Mouse (Mus musculus): Measurements from ENCODE around the gene Unc13d. TPM values are rescaled to one million over a fixed set of nuclear protein-coding genes. Genes with fewer than 3 reads are reported as not detected.

Unc13d gene
- 17.2 and 18.8 TPM in 2 replicates for polyA plus RNA-seq (2012; rRNA removed)

GRCm38 (mm10) chr11:116077446-116078204, at the start of gene Unc13d:
Gene Unc13d (minus strand): TSS chr11:116077961.

GRCm38 (mm10) chr11:116086258-116087193, 8.8 kb upstream of the Unc13d start, which contains the start of gene Wbp2:
Gene Wbp2 (minus strand): TSS chr11:116086995.

GRCm38 (mm10) chr11:116030088-116030897, 47.5 kb downstream of the Unc13d start, which contains the start of gene Unk:
Gene Unk (plus strand): TSS chr11:116030322.

GRCm38 (mm10) chr11:116027756-116028155, 50.0 kb downstream of the Unc13d start, which contains the start of gene H3f3b:
Gene H3f3b (minus strand): TSS chr11:116027962.

GRCm38 (mm10) chr11:116012262-116012947, 65.4 kb downstream of the Unc13d start, which contains the start of gene Galk1:
Gene Galk1 (minus strand): TSS chr11:116012719.

Other genes starting within 250 kb of the Unc13d start
- 0.27 and 0.48 TPM in 2 replicates for gene Myo15b, start 219.6 kb downstream of the Unc13d start, polyA plus RNA-seq (2012; rRNA removed)
- gene Smim5, start 178.0 kb downstream of the Unc13d start, polyA plus RNA-seq (2012; rRNA removed), result 21.1 and 25.1 TPM in 2 replicates
- gene Smim6, start 165.9 kb downstream of the Unc13d start, polyA plus RNA-seq (2012; rRNA removed), result 1.4 and 2.2 TPM in 2 replicates
- 25.8 and 29.5 TPM in 2 replicates for gene Sap30bp, start 144.7 kb downstream of the Unc13d start, polyA plus RNA-seq (2012; rRNA removed)
- 6.3 and 7.7 TPM in 2 replicates for gene Recql5, start 144.5 kb downstream of the Unc13d start, polyA plus RNA-seq (2012; rRNA removed)
- gene Itgb4, start 103.3 kb downstream of the Unc13d start, polyA plus RNA-seq (2012; rRNA removed), result 0.09 and 0.11 TPM in 2 replicates
- 50.4 and 60.3 TPM in 2 replicates for gene Galk1, start 65.2 kb downstream of the Unc13d start, polyA plus RNA-seq (2012; rRNA removed)
- gene H3f3b, start 50.0 kb downstream of the Unc13d start, polyA plus RNA-seq (2012; rRNA removed), result 250 and 282 TPM in 2 replicates
- gene Unk, start 47.6 kb downstream of the Unc13d start, polyA plus RNA-seq (2012; rRNA removed), result 11.1 and 11.6 TPM in 2 replicates
- gene Wbp2, start 9.0 kb upstream of the Unc13d start, polyA plus RNA-seq (2012; rRNA removed), result 40.4 and 47.0 TPM in 2 replicates
- 1.9 TPM in 2 replicates for gene Trim47, start 49.2 kb upstream of the Unc13d start, polyA plus RNA-seq (2012; rRNA removed)
- gene Trim65, start 53.2 kb upstream of the Unc13d start, polyA plus RNA-seq (2012; rRNA removed), result 1.2 and 1.4 TPM in 2 replicates
- 14.7 and 19.3 TPM in 2 replicates for gene Mrpl38, start 60.9 kb upstream of the Unc13d start, polyA plus RNA-seq (2012; rRNA removed)
- gene Fbf1, start 90.2 kb upstream of the Unc13d start, polyA plus RNA-seq (2012; rRNA removed), result 8.4 and 9.4 TPM in 2 replicates
- 17.4 and 21.2 TPM in 2 replicates for gene Ten1, start 120.9 kb upstream of the Unc13d start, polyA plus RNA-seq (2012; rRNA removed)
- gene Acox1, start 121.1 kb upstream of the Unc13d start, polyA plus RNA-seq (2012; rRNA removed), result 13.8 and 15.6 TPM in 2 replicates
- gene Evpl, start 160.1 kb upstream of the Unc13d start, polyA plus RNA-seq (2012; rRNA removed), result 0.07 and 0.28 TPM in 2 replicates
- 35.5 and 39.0 TPM in 2 replicates for gene Srp68, start 196.3 kb upstream of the Unc13d start, polyA plus RNA-seq (2012; rRNA removed)
- 0.01 TPM in 1 of 2 replicates, not detected in the other for gene Galr2, start 203.0 kb upstream of the Unc13d start, polyA plus RNA-seq (2012; rRNA removed)
- 8.0 and 8.8 TPM in 2 replicates for gene Exoc7, start 229.3 kb upstream of the Unc13d start, polyA plus RNA-seq (2012; rRNA removed)